Mouse (Mus musculus): ENCODE measurements around the gene Grip1. TPM values are rescaled to one million over a fixed set of nuclear protein-coding genes. Genes with fewer than 3 reads are reported as not detected.

Gene Grip1
- polyA plus RNA-seq (2017; shearing (Covaris generic)) = not detected

GRCm38 (mm10) chr10:119453431-119454105 lies at the start of gene Grip1:
Gene Grip1 (plus strand): TSS chr10:119453830.

GRCm38 (mm10) chr10:120112507-120113396 lies 659.1 kb downstream of the Grip1 start, which contains the start of gene Helb:
Gene Helb (minus strand): TSS chr10:120112987.

Other genes starting within 250 kb of the Grip1 start
- 37.5 TPM for gene Cand1, start 213.8 kb upstream of the Grip1 start, polyA plus RNA-seq (2017; shearing (Covaris generic))